Mouse (Mus musculus) cerebellum, adult 9-10 months (tissue): ENCODE results near the gene Tle3.

Source experiments
- DNase-seq: peaks from one replicate; pipeline ENCODE4 v3.0.0; 2022

Tle3 gene

DNA sequence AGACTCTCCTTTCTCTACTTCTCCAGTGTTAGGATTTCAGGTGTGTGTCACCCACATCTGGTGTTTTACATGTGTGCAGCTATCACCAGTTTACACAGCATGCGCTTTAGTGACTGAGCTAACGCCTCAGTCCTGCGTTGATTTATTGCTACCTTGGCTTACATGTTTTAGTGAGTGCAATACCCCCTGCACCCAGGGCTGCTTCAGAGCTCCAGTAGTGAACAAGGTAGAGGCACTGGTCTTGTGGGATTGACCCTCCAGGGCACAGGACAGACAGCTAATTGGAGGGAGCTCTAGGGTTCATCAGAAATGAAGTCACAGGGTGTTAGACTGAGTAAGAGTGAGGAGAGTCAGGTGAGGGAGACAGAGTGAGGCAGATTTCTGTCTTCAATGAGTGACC lies 12.4 kb upstream of the Tle3 start:
- DNase-seq, result no peak

DNA sequence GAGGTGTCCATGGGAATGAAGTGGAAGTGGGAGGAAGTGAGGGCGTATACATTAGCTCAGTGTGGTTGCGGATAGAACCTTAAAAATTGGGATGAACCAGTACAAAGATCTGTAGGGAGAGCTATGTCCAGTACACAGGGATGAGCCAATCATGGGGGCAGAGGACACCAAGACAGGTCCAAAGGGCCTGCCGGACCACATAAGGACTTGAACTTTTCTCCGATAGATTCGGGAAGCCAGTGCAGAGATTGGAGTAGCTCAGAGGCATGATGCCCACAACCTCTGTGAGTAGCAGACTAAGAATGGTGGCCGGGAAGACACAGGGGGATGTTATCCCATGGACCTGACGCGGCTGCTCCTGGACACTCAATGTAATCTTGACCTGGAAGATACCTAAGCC lies 12.0 kb upstream of the Tle3 start:
- DNase-seq, result no peak

DNA sequence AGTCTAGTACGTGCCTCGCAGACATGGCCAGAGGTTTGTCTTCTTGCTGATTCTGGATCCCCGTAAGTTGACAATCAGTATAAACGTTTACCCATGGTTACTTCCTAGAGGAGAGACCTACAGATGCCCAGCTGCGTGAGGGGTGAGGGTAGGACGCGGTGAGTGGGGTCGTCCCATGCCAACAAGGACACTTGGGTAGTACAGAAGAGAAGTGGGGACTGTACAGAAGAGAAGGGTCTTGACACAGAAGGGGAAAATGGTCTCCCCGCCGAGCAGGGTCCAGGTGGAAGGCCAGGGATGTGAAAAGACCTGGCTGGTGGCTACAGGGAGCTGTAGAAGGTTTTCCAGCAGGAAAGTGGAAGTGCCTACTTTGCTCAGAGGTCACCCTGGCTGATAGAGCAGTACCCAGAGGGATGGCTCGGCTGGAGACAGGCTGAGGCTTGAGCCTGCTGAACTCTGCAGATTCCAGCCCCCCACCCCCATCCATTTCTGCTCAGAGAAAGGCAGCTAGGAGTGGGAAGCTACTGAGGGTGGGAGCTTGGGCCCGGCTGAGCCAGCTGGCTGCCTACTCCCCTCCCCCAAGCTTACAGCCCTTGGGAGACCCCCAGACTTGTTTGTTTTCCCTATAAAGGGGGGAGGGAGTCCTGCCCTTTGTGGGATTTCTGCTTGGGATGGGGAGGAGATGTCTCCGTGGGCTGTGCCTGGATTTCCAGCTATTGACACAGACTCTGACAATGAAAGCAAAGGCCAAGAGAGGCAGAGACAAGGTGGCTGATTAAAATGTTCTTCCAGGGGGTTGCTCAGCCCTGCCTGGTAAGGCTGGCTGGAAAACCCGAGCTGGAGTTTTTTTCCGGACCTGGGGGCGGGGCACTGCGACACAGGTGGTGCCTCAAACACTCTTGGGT lies 11.2 kb upstream of the Tle3 start:
- no peak for DNase-seq

DNA sequence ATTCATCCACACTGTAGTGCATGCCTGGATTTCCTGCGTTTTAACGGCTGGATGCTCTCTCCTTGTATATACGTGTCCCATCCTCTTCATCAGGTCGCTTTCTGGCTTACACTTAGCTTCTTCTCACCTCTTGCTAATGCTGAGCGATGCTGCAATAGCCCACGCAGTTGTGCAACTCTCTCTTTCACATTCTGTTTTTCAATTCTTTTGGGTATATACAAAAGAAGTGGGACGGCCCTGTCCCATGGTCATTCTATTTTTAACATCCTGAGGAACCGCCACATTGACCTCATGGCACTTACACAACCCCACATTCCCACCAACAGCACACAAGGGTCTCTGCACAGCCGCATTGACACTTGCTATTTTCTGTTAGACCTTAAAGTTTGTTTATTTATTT lies 9.0 kb upstream of the Tle3 start:
- no peak for DNase-seq

DNA sequence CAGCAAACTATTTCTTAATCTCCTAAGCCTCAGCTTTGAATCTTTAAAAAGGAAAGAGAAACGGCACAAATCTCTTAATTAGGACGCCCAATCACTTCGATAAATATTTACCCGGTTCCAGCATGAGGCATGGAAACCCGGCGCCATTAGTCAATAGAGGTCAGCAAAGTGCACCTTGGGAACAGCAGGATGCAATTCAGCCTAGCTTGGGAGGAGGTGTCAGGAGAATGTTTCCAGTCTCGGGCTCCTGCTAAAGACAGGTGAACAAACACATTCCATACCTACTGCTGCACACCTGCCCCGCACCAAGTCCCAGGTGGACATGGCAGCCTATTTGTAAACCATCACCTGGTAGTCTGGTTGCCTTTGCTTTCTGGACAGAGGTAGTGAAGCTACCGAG lies 6.1 kb upstream of the Tle3 start:
- no peak for DNase-seq

DNA sequence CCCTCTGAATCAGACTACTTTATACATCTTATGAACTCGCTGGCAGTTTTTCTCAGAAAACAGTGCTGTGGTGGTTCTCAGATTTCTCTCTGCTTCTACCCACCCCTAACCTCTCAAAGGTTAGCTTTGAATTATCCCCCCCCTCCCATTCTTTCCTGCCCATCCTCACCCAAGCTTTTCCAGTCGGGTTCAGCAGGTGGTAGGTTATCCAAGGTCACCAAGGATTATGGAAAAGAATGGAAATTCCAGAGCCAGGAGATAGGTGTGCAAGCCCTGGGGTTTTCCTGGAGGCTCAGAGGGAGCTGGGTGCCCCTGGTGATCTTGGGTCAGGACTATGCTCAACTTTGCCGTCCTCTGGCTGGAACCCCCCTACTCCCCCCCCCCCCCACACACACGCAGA lies 5.0 kb upstream of the Tle3 start:
- DNase-seq, result peak; percentile 22

DNA sequence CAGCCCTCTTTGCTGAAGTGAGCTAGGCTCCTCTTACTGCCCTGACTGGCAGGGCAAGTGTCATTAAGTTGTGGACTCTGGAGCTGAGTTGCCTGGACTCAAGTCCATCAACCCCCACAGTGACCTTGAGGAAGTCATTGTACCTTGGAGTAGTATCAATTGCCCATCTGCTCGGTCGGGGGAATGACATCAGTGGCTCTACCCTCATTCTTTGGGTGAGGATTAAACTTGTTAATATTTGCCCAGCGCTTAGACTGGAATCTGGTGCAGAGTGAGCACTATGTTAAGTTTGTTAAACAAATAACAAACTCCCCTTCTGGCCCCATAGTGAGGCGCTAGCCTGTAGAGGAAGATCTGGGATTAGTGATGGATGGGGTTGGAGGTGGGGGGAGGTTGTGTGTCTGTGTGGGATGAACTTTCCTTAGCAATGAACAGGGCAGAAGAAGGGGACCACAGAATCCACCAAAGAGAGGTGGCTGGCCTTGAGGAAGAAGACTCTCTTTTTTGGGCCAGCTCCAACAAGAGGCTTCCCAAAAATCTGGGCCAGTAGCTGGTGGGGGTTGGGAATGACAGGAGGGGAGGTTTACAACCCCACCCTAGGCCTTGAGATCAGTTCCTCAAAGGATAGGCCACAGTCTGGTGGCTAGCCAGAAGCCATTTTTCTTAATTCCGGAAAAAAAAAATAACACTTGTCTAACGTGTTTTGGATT lies 4.2 kb upstream of the Tle3 start:
- DNase-seq, result peak; percentile 71

DNA sequence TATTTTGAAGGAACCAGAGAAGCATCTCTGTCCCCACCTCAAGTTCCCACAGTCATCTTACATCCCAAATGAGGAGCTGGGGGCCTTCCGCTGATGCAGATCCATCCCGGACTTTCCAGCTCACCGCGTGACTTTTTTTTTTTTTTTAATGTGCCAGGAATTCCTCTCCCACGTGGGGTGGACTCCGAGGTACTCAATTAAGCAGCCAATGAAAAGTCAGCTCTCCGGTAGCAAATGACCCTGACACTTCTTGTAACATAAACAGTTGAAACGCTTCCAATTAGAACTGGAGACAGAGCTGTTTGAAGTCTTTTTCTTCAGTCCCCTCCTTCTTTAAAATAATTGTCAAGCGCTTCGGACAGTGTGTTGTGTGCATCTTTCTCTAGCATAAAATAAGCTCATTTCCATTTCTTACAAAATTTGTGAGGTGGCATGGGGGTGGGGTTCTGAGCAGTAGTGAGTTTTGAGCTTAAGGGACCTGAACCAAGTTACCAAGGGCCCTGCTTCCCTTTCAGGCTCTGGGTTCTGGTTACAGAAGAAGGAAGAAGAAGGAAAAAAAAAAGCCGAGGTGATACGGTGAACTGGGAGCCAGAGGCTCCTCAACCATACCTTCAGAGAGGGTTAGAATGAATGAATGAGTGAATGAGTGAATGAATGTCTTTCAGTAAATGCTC lies 3.5 kb upstream of the Tle3 start:
- no peak for DNase-seq

DNA sequence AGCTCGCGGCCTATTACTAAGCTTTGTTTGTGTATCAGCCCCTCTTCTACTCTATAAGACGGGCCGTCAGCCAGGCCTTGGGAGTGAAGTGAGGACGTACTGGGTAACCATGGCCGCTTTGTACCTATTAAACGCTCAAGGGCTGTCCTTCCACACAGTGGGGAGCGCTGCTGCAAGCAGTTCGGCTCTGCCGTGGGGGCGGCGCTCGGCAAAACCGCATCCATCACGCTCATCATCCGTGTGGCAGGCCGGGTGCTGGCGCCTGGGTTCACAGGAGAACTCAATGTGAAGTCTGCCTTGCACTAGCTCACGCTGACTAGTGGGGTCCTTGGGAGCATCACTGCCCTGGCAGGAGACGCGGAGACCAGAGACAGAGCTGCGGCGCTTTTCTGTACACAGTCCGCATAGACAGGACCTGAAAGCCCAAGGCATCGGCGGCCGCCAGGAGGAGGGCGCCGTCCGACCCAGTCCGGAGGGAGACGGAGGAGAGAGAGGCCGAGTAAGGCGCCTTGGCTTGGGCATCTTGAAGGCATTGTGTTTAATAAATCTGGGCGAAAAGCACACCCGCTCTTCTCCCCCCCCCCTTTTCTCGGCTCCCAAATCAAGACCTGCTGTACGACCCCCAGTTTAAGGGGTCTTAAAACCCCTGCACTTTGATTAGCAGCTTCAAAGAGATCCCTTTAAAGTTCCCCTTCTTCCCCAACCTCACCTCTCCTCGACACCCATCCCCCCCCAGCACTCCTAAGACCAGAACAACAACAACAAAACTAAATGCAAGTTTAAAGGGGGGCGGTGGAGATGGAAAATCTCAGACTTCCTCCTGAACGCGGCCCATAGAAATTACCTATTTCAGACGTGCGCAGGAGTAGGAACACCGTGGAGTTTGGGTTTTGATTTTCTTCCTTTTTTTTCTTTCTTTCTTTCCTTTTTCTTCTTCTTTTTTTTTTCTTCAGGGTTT lies 2.6 kb upstream of the Tle3 start:
- peak; percentile 74 for DNase-seq

DNA sequence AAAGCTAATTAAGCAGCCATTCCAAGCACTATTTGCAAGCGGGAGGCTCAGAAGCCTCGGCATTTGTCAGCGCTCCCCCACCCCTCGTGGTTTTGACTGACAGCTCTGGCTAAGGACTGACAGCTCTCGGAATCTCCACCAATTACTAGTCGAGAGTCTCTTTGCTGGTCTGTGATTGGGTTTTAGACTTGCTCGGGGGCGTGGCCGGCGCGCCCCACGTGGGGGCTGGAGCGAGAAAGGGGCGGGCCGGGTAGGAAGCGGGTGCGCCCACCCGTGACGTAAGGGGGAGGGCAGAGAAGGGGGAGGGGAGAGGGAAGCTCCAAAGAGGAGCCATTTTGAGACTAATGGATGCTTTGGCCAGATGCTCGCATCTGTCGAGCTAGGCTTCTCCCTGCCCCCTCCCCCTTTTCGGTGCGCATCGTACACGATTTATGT lies 1.7 kb upstream of the Tle3 start:
- DNase-seq, result peak; percentile 100

DNA sequence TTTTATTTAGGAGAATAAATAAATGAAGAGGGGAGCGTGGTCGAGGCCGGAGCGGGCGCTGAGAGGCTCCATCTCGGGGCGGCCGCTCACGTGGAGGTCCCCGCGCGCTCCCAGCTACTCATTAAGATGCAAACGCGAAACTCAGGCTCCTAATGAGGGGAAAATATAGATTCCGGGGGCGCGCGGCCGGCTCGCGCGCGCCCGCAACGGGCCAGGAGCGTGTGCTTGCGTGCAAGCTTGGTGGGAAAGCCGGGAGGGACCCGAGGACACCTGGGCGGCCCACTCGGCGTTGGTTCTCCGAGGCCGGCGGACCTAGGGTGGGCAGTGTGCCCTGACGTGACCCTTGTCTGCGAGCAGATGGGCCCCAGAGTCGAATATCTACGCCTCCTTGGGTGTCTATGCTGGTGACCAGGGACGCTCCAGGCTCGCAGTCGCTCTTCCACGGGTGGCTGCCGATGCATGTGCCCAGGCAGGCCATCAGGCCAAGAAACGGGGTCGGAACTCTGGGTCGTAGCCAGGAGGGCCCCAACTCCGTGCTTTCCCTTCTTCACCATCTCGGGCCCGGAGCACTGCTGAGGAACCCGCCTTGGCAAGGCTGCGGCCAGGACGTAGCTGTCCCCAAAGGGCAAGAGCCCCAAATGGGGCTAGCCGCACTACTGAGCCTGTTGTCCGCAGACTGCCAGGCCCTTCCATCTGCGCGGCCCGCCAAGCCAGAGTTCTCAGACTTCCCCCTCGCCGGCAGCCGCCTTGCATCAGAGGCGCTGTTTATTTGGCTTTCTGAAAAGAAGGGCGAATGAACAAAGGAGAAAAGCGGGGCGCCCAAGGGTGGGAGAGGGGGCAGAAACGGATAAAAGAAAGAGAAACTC lies 1.0 kb upstream of the Tle3 start:
- peak; percentile 85 for DNase-seq

DNA sequence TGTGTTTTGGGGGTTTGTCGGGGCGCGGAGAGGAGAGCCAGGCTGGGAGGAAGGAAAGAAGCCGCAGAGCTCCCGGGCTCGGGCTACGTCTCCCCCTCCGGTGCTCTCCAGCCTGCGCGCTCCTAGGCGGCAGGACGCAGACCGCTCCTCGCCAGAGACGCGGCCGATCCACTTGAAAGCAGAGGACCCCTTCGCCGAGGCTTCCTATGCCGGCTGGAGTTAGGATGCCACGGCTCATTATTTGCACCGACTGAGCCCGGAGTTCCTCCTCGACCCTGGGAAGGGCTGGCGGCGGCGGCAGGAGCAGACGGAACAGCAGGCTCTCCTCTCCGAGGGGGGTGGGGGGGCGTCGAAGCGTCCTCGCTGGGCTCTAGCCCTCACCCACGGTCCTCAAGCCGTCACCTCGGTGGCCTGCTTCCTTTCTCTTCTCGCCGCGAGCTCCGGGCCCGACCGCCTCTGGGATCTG lies 377 bp downstream of the Tle3 start:
- DNase-seq, result no peak

DNA sequence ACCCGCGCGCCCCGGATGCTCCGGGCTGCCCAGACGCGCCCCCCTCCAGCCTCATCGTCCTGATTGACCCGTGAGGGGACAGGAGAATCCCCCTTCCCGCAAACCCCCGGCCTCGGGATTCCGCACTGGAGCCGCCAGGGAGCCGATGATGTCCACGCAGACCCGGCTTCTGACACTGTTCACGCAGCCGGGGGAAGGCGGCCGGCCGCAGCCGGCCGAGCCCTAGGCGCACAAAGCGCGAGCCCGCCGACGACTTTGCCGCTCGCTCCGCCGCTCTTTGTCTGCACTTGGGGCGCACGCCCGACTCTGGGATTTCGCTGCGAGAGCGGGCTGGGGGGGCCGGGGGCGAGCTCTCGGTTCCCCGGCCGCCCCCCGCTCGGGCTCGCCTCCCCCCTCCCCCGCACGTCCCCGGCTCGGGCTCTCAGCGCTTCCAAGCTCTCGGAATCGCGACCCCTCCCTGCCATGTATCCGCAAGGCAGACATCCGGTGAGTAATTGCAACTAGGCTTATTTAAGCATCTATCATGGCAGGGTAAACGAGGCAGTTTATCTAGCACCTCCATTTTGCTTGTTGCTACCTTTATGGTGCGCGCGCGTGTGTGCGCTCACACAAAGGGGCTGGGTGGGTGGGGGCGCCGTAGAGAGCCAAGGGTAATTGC lies 939 bp downstream of the Tle3 start:
- DNase-seq, result peak; percentile 63

DNA sequence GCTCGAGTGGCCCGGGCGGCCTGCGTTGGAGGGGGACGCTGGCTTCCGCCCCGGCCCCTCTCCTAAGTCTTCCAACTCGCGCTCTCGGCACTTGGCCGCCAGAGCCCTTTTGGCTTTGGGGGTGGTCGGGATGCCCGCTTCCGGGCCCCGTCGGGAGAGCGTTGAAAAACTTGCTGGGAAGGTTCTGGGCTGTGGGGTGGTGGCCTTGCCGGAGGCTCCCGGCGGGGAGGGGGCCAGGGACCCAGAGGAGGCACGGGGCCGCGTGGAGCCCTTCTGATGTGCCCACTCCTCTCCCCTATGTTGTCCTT lies 1.4 kb downstream of the Tle3 start:
- peak; percentile 45 for DNase-seq

DNA sequence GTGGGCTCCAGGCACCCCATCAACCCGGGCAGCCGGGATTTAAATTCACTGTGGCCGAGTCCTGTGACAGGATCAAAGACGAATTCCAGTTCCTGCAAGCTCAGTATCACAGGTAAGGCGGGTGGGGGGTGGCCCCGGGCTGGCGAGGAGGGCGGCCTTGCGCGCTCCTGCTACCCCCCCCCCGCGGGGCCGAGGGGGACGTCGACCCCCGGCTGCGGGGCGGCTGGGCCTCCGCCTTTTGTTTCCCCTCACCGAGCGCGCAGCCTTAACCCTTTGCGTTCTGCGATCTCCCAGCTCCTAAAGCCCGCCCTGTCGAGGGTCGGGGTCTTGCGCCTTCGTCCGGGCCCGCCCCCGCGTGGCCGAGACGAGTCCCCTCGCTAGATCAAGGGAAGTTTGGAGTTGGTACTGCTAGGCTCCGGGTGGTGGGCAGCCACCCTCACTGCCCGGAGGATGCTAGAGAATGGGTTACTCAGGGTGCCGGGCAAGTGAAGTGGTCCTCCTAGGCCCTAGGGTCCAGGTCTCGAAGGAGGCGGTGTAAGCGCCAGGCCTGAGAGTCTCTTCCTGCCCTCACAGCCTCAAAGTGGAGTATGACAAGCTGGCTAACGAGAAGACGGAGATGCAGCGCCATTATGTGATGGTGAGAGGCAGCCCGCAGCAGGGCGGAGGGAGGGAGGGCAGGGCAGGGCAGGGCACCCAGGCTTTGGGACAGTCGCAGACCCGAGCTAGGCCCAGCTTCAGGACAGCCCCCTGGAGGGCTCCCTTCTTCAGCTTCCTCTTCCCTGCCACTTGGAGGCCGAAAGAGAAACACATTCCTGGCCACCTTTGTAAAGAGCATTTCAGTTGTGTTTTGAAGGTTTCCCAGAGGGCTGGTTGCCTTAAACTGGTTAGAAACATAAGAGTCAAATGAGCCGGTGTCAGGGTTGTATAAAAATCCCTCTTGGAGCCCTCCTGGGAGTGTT lies 2.1 kb downstream of the Tle3 start:
- DNase-seq, result peak; percentile 62

DNA sequence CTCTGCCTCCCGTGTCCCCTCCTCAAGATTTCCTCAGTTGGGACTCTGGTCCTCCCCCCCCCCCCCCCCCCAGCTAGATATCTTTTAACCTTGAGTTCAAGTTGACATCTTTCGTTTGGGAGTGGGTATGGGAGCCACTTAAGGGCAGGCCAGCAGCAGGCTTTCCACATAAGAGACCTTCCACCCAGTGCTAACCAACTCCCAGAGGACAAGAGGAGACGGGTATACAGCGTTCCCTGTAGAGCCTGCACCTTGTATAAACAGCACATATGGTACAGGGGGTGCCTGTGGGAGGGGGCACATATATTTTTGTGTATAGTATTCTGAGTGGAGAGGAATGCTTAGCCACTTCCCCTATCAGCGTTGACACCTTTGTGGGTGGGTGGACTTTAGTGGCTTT lies 2.8 kb downstream of the Tle3 start:
- DNase-seq, result peak; percentile 41

DNA sequence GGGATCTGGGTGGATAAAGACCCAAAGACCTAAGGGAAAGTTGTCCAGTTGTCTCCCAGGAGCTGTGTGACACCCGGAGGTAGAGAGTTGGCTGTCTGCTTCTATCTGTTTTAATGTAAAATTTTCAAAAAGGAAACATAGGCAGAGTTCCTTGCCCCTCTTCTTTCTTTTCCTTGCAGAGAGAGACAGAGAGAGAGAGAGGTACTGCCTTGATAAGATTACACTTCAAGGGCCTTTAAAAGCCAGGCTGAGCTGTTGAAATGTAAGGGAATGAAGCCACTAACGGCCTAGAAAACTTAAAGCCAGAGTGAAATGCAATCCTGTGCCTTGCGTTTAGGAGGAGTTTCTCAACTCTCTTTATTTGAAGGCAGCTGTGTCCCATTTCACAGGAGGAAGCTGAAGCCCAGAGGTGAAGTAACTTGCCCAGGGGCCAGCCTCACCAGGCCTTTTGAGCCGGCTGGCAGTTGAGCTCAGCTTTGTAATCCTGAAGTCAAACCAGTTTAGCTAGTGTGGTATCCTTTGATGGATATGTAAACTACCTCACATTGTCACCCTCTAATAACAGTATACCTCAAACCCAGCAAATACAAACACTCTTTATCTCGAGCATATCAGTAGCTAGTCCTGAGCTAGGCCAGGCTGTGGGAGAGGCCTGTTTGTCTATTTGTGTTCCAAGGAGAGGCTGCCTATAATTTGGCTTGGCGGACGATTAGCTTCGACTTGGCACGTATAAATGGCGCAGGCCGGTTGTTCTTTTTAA lies 3.8 kb downstream of the Tle3 start:
- DNase-seq, result peak; percentile 20

DNA sequence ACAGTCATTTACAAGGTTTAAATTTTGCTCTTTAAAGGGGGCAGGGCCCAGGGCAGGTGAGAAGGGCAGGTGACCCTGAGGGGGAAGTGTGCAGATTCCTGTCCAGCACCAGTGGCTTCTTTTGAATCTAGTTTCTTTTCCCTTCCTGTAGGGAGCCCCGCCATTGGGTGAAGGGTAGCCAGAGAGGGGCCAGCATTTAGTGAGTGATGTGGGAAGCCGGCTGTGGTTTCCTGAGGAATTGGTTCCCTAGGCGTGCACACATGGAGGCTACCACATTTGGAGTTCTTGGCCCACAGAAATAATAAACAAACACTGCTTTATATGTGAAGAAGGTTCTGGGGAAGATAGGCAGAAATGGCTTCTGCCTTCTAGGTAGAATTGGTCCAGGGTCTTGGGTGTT lies 4.5 kb downstream of the Tle3 start:
- no peak for DNase-seq
